Mouse (Mus musculus) C2C12 (cell line): ENCODE results near the gene Gm266.

ENCODE experiments used
- CTCF ChIP-seq: IDR thresholded peaks from one replicate; pipeline ENCODE4 v1.5.1; 2011; ENCODE audit not compliant: control insufficient read depth, insufficient read depth, insufficient read length
- FOSL1 ChIP-seq: IDR thresholded peaks from one replicate; pipeline ENCODE4 v1.8.0; 2011; ENCODE audit warnings: mild to moderate bottlenecking, low read length; ENCODE audit not compliant: poor library complexity, insufficient read depth, severe bottlenecking
- USF1 ChIP-seq: IDR thresholded peaks from one replicate; pipeline ENCODE4 v1.6.1; 2011; ENCODE audit warnings: low read depth, mild to moderate bottlenecking, control low read depth, moderate library complexity

- no peak for TF ChIP-seq CTCF
- no peak for TF ChIP-seq FOSL1
- no peak for TF ChIP-seq USF1
These were observed 49.5 kb downstream of the Gm266 start for GRCm38 (mm10) chr12:111436170-111436569.
